Mouse (Mus musculus): ENCODE results near the gene Gm49396. TPM values are rescaled to one million over a fixed set of nuclear protein-coding genes. Genes with fewer than 3 reads are reported as not detected.

Gm49396 gene
- 1.0 TPM for polyA plus RNA-seq (2012; fragmentation: generic; extraction: Trizol)

GRCm38 (mm10) chr7:30563117-30563905, at the start of gene Gm49396, which contains the start of the genes U2af1l4 and Psenen:
Gene Gm49396, plus strand, starts transcription at chr7:30563344.
Gene U2af1l4, plus strand, starts transcription at chr7:30563301.
Gene Psenen, minus strand, starts transcription at chr7:30563627.
- Histone ChIP-seq H3K4me2 (ENCODE audit: low read depth) (peak within 1 kb of the TSS; percentile 81), H3K79me2 (ENCODE audit: control insufficient read depth, insufficient read depth) (peaks cover 18% of the 10 kb centered on the region), H3K36me3 (ENCODE audit: control insufficient read depth, insufficient read depth) (peaks cover 2% of the 10 kb centered on the region), H3K27me3 (ENCODE audit: control insufficient read depth, insufficient read depth, insufficient read length) (no peaks in the 10 kb centered on the region), H3K4me3 (peak within 1 kb of the TSS; percentile 86), H3ac (ENCODE audit: control insufficient read depth, insufficient read length) (peak within 1 kb of the TSS; percentile 50)
- TF ChIP-seq USF1 (IDR thresholded peaks at IDR 0.05; ENCODE audit: low read depth) (no peak), CEBPB (IDR thresholded peaks at IDR 0.05; ENCODE audit: insufficient read depth, poor library complexity, severe bottlenecking) (no peak), POLR2A (IDR thresholded peaks at IDR 0.05; ENCODE audit: insufficient read length, low read depth) (peak; percentile 27)

- no peaks in the 10 kb centered on the region for H3K36me3 ChIP-seq (ENCODE audit: control insufficient read depth, insufficient read depth)
- no peak overlapping the region for H3ac ChIP-seq (ENCODE audit: control insufficient read depth, insufficient read length)
- H3K4me3 ChIP-seq, result no peak overlapping the region
- H3K27me3 ChIP-seq (ENCODE audit: control insufficient read depth, insufficient read depth, insufficient read length), result peaks cover 19% of the 10 kb centered on the region
- H3K4me2 ChIP-seq (ENCODE audit: low read depth), result no peak overlapping the region
- H3K79me2 ChIP-seq (ENCODE audit: control insufficient read depth, insufficient read depth), result no peaks in the 10 kb centered on the region
- TF ChIP-seq MAX (IDR thresholded peaks at IDR 0.05; ENCODE audit: low read depth), result no peak
- no peak for TF ChIP-seq SRF (IDR thresholded peaks at IDR 0.05; ENCODE audit: control insufficient read depth, insufficient read length, low read depth)
- TF ChIP-seq MYOD1 (IDR thresholded peaks at IDR 0.05; ENCODE audit: control insufficient read depth in 1 of 3, insufficient read length in 2 of 3, low read depth in 2 of 3), result no peak
Measured at GRCm38 (mm10) chr7:30515003-30515760, 48.0 kb upstream of the Gm49396 start.

DNA sequence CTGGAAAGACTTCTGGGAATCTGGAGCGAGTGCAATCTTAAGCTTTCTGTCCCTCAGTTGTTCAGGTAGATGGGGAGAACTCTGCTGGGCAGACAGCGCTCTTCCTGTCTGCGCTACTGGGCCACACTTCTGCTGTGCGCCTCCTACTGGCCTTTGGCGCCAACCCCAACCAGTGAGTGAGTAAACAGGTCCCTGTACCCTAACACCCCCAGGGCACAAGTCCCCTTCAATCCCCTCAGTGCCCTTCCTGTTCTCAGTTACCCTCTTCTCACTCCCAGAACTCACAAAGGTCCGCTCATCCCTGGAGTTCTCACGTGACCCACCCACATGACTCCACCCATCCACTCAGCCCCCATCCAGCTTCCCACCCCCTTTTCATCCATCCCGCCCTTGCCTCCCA, 44.8 kb upstream of the Gm49396 start:
- no peaks in the 10 kb centered on the region for H3K79me2 ChIP-seq (ENCODE audit: control insufficient read depth, insufficient read depth)

DNA sequence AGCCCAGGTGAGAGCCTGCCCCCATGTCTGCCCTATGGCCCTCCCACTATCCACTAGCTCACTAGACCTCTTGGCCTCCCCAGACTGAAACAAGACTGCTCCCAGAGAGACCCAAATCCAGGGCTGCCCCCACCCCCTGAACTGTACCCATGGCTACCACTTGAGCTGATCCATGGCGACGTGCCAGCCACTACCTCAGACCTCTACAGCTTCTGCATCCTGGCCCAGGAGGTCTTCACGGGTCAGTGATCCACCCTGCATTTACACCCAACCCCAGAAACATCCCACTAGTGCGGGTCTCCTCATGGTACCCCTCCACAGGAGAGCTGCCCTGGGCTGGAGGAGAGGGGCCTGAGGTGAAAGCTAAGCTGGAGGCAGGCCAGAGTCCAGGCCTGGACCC, 42.7 kb upstream of the Gm49396 start:
- no peak for TF ChIP-seq MAX (IDR thresholded peaks at IDR 0.05; ENCODE audit: low read depth)
- peak; percentile 90 for TF ChIP-seq POLR2AphosphoS2 (IDR thresholded peaks at IDR 0.05; ENCODE audit: insufficient read length, low read depth)
- Histone ChIP-seq H3K36me3 (ENCODE audit: control insufficient read depth, insufficient read depth) (no peaks in the 10 kb centered on the region), H3K79me2 (ENCODE audit: control insufficient read depth, insufficient read depth) (no peaks in the 10 kb centered on the region), H3K27me3 (ENCODE audit: control insufficient read depth, insufficient read depth, insufficient read length) (no peaks in the 10 kb centered on the region), H3ac (ENCODE audit: control insufficient read depth, insufficient read length) (no peak overlapping the region), H3K4me2 (ENCODE audit: low read depth) (no peak overlapping the region), H3K4me3 (no peak overlapping the region)

More for the DNA sequence above, 44.8 kb upstream of the Gm49396 start:
- H3K27me3 ChIP-seq (ENCODE audit: control insufficient read depth, insufficient read depth, insufficient read length), result peaks cover 11% of the 10 kb centered on the region
- no peak overlapping the region for H3ac ChIP-seq (ENCODE audit: control insufficient read depth, insufficient read length)
- H3K4me2 ChIP-seq (ENCODE audit: low read depth), result no peak overlapping the region
- H3K4me3 ChIP-seq, result no peak overlapping the region
- no peaks in the 10 kb centered on the region for H3K36me3 ChIP-seq (ENCODE audit: control insufficient read depth, insufficient read depth)
- no peak for TF ChIP-seq E2F4 (IDR thresholded peaks at IDR 0.05; ENCODE audit: insufficient read depth)
- TF ChIP-seq MAX (IDR thresholded peaks at IDR 0.05; ENCODE audit: low read depth), result no peak
- no peak for TF ChIP-seq CEBPB (IDR thresholded peaks at IDR 0.05; ENCODE audit: insufficient read depth, poor library complexity, severe bottlenecking)
- TF ChIP-seq TCF3 (IDR thresholded peaks at IDR 0.05; ENCODE audit: insufficient read length, low read depth), result no peak
- no peak for TF ChIP-seq USF1 (IDR thresholded peaks at IDR 0.05; ENCODE audit: low read depth)
- no peak for TF ChIP-seq POLR2AphosphoS2 (IDR thresholded peaks at IDR 0.05; ENCODE audit: insufficient read length, low read depth)
- no peak for TF ChIP-seq TCF12 (IDR thresholded peaks at IDR 0.05; ENCODE audit: insufficient read depth, poor library complexity, severe bottlenecking)
- TF ChIP-seq REST (IDR thresholded peaks at IDR 0.05; ENCODE audit: insufficient read depth, insufficient read length), result no peak
- TF ChIP-seq MYOG (IDR thresholded peaks at IDR 0.05; ENCODE audit: control insufficient read depth in 1 of 3, insufficient read depth in 1 of 3, insufficient read length in 2 of 3, low read depth in 2 of 3), result no peak
- TF ChIP-seq POLR2A (IDR thresholded peaks at IDR 0.05; ENCODE audit: insufficient read length, low read depth), result no peak
- no peak for TF ChIP-seq SRF (IDR thresholded peaks at IDR 0.05; ENCODE audit: control insufficient read depth, insufficient read length, low read depth)
- TF ChIP-seq MYOD1 (IDR thresholded peaks at IDR 0.05; ENCODE audit: control insufficient read depth in 1 of 3, insufficient read length in 2 of 3, low read depth in 2 of 3), result no peak

DNA sequence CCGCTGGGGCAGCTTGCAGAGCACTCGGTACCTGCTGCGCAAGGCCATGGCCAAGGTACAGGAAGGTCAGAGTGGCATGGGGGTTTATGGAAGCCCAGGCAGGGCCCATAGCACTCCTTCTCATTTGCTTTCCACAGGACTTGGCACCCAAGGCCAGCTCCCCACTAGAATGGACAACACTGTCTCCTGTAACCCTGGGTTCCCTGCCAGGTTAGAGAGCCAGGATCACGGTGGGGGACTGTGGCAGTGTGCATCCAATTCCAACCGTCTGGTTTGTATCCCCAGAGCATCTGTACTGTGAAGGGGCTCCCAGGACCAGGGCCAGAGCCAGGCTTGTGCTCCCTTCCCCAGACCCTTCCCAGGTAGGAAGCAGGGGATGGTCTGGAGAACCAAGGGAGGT, 42.3 kb upstream of the Gm49396 start:
- H3K4me3 ChIP-seq, result no peak overlapping the region
- H3ac ChIP-seq (ENCODE audit: control insufficient read depth, insufficient read length), result no peak overlapping the region
- no peak overlapping the region for H3K4me2 ChIP-seq (ENCODE audit: low read depth)
- H3K79me2 ChIP-seq (ENCODE audit: control insufficient read depth, insufficient read depth), result no peaks in the 10 kb centered on the region
- no peaks in the 10 kb centered on the region for H3K36me3 ChIP-seq (ENCODE audit: control insufficient read depth, insufficient read depth)
- TF ChIP-seq MAX (IDR thresholded peaks at IDR 0.05; ENCODE audit: low read depth), result no peak
- TF ChIP-seq E2F4 (IDR thresholded peaks at IDR 0.05; ENCODE audit: insufficient read depth), result no peak
- TF ChIP-seq POLR2A (IDR thresholded peaks at IDR 0.05; ENCODE audit: insufficient read length, low read depth), result peak; percentile 49
- no peak for TF ChIP-seq SRF (IDR thresholded peaks at IDR 0.05; ENCODE audit: control insufficient read depth, insufficient read length, low read depth)
- TF ChIP-seq TCF12 (IDR thresholded peaks at IDR 0.05; ENCODE audit: insufficient read depth, poor library complexity, severe bottlenecking), result no peak
- no peak for TF ChIP-seq POLR2AphosphoS2 (IDR thresholded peaks at IDR 0.05; ENCODE audit: insufficient read length, low read depth)
- TF ChIP-seq USF1 (IDR thresholded peaks at IDR 0.05; ENCODE audit: low read depth), result no peak
- no peak for TF ChIP-seq REST (IDR thresholded peaks at IDR 0.05; ENCODE audit: insufficient read depth, insufficient read length)
- no peaks in the 10 kb centered on the region for H3K27me3 ChIP-seq (ENCODE audit: control insufficient read depth, insufficient read depth, insufficient read length)
